Mouse (Mus musculus) cerebellum, adult 11-12 months (tissue): ENCODE results near the gene Lpp.

ENCODE experiments used
- DNase-seq: peaks from one replicate; pipeline ENCODE4 v3.0.0; 2022

Lpp gene

DNA sequence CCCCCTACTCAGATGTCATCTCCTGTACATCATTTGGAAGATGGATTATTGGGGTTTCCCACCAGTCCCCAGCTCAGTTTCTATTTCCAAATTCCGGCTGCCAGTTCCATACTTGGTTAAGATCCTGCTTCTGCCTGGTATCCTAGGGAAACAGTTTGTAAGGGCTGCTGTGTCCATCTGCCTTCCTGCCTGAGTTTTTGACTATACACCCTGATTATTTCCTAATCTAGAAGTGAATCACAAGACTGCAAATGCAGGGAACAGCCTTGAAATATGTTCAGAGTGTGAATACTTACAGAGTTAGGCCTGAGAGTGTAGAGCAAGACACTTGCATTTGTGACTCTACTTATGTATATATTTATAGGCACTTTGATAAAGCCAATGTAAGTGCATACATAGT is 429.6 kb downstream of the Lpp start:
- no peak for DNase-seq

DNA sequence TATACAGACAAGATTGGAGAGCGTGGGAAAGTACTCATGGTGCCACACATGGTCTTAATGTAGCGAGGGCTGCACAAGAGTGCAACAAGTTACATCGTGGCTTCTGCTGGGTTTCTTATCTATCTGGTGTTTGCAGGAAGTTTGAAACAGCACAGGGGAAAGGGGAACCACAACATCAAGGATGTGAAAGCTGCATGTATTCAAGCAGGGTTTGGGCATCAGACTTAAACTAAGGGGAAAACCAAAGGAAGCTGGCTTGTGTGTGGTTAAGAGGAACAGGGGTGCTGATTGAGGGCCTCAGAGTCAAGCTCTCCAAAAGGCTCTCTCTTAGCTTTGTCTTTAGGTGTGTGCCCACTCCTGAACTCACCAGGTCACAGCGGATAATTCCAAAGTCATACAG is 433.1 kb downstream of the Lpp start:
- no peak for DNase-seq

DNA sequence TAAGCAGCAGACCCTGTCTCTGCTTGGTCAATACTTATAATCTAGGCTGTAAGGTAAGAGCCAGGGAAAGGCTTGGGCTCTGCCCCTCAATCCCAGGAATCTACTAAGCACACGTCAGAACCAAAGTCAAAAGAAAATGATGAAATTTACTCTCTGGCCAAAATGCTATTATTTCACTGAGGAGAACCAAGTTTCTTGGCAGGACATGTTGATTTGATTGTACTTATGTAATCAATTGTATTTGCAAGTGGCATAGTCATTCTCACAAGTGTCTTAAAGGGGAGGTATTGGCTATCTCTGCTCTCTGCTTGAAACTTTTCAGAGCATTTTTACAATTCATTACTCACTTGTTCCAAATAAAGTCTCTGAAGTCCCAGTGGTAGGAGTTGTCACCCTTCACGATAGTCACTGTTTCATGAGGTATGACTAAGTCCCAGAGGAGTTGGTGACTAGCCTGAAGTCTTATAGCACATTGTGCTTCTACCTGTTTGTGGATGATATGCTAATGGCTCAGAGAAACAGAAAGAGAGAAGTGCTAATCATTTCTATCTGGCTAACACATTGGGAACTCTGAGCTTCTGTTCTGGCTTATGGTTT is 435.0 kb downstream of the Lpp start:
- DNase-seq, result no peak

DNA sequence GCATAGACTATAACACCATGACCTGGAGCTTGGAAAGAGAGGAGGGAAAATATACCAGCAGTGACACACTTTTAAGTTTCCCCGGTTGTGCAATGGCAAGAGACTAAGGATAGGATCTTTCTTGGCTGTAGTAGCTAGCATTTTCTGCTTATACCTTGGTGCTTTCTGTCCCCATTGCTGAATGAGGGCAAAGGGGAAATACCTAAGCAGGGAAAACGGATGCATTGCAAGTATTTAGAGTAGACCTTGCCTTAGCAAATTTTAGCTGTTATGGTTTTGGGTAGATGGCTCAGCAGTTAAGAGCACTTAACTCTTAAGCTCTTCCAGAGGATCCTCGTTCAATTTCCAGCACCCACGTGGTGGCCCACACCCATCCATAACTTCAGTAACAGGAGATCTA is 436.6 kb downstream of the Lpp start:
- no peak for DNase-seq

DNA sequence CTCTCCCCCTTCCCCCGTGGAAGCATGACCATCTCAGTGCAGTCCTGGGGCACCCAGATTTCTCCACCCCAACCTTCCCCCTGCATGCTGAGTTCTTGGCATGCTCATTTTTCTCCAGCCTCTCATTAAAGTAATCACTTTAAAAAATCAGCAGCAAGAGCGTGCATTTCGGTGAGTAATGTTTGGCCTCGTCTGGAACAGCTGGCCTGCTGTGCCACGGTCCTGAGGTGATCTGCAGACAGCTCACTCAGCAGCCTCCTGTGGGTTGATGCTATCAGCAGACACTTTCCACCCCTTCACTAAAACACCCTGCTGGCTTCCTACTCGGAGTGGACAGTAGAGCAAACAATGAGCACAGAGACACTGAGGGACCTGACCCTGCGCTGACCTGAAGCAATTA is 437.6 kb downstream of the Lpp start:
- DNase-seq, result no peak

DNA sequence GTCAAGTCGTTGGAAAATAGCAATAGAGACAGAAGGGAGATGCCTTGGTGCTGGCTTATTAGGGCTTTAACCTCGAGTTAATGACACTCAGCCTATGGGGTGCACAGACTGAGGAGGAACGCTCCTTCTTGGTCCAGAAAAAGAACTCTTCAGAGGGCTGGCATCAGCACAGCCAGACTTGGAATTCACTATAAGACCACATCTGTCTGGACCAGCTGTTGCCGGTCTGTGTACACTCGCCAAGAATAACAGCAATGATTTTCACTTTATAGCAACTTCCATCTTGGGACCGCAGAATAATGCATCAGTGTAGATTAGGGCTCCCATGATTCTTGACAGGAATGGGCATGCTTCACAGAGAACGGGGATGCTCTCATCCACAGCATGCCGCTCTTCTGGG is 439.9 kb downstream of the Lpp start:
- no peak for DNase-seq

DNA sequence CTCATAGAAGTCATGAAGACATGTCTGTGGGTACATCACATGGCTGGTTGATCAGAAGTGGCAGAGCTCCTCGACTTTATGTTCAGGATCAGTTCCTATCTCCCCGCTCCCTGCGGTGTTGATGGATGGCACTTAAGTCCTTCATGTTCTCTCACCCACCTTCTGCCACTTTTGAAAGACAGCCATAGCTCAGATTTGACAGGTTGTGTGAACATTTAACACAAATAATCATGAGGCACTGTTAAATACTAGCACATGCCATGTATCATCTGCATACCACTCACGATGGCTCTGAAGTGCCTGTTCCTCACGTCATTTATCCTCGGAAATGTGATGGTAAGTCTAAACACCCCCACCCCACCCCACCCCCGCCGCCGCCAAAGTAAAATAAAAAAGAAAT is 441.2 kb downstream of the Lpp start:
- no peak for DNase-seq

DNA sequence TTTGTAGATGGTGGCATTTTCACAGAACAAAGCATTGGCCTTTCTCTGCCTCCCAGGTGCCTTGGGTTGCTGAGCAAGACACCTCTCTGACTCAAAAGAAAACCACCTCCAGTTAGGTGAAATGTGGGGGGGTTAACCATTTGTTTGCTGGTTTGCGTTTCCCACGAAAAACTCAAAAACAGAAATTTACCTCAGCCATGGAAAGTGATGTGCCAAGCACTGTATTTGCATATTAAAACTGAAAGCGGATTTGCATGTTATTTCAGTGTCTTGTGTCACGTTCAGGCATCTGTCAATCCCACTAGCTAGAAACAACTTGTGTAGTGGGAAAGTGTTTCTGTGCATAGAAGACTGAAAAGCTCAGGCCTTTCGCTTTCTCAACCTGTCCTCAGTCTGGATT is 443.2 kb downstream of the Lpp start:
- DNase-seq, result no peak

DNA sequence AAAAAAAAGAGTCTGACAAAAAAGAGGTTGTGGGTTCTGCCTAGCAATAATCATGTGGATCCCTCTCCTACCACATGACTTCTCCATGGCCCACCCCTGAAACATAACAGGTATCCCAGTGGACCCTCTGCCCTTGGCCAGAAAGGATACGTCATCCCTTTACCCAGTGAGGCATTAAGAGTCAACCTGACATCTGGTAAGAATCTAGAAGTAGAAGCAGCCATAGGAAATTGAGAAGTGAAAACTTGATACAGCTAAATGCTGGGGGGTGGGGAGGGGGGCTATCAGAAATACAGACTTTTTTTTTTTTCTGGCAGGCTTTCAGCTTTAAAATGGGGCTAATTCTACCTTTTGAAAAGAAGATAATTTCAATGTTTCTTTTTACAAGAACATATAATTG is 445.7 kb downstream of the Lpp start:
- DNase-seq, result no peak

DNA sequence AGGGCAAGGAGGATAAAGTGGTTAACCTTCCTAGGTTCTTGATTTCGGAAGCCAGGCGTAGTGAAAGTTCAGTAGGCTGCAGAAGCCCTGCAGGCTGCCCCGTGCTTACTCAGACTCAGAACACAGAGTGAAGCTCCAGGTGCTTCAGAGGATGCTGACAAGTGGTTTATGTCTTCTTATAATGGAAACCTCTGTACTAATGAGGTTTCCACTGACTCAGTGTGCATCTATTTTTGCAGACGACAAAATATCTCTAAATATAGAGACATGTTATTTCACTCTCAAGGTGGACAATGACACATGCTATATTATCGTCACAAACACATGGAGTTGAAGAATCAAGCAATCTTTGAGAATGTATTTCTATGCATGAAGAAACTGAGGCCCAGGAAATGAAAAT is 446.8 kb downstream of the Lpp start:
- no peak for DNase-seq

DNA sequence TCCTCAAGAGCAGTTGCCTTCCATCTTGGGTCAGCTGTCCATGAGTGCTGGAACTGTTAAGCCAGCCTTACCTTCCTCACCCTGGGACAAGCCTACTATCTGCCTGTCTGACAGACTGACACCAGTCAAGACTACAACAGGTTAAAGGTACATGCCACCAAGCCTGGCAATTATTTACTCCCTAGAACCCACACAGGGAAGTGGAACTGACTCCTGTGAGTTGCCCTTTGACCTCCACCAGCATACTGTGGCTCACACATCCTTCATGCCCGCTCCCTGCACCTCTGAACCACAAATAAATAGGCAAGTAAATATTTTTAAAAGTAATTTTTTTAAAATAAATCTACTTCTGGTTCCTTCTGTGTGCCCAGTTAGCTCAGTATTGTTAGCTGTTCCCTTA is 452.8 kb downstream of the Lpp start:
- DNase-seq, result no peak

DNA sequence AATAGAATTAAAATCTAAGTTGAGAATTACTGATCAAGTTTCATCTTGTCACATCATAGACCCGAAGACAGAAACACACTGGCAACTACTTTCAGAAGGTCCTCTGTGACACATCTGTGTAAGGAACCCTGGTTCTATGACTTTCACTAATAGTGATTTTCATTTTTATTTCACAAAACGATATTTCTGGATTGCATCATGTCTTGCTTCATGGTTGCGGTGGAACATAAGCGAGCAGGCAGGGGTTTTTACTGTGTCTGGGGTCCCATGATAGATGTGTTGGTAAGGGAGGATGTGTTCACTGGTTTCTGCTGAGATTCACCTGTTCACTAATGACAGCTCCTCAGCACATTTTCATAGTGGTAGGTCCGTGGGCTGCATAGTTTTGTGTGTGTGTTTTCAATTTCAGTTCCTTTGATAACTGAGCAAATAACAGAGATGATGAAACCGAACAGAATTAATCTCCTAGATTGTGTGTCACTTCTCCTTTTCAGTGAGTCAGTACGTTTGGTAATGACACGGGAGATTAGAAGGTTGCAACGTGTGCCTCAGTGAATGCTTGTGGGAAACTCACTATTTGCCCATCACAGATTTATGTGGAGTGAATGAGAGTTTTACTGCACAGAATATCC is 466.3 kb downstream of the Lpp start:
- no peak for DNase-seq

DNA sequence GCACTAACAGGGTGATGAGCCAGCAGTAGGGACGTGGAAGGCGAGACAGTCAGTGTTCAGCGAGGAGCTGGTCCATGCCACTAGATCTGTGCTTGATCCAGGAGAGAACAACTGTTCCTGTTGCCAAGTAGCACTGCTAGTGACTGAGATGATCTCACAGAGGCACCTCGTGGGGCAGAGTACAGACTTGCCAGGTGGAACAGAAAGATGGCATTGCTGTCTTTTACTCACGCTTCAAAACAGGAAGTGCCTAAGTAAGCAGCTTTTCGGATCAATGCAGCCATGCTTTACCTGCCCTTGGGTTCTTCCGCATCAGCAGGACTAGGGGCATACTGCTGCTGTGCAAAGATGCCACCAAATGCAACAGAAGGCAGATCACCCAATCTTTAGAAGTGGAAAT is 467.1 kb downstream of the Lpp start:
- peak; percentile 42 for DNase-seq

DNA sequence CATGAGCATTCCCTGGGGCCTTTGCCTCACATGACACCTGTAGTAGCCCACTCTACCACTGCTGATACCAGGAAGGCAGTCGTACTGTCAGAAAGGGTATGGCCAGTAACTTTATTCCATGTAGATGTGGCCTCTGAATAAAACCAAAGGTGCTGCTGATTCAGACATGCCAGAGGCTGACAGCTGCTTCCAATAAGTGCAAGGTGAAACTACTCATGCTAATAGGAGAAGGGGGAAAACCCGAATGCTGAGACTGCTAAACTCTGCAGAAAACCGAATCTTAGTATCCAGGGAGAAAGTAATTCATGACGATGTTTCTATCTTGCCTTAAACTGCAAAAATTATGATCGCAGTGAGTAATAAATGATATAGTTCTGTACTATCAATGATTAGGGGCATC is 468.1 kb downstream of the Lpp start:
- no peak for DNase-seq

DNA sequence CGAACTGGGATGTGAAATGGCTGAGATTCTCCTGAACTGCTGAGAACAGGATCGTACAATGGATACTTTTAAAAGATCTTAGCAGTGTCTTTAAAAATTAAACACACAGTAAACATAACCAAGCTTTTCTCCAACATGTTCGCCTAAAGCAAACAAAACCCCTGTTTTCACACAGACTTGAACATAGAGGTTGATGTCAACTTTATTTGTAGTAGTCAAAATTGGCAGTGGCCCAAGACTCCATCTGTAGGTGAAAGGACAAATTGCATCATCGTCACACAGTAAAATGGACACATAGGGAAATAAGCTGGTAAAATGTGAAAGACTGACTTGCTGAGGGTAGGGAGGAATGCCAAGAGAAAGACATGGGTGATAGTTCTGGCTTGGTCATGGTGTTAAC is 480.9 kb downstream of the Lpp start:
- no peak for DNase-seq

DNA sequence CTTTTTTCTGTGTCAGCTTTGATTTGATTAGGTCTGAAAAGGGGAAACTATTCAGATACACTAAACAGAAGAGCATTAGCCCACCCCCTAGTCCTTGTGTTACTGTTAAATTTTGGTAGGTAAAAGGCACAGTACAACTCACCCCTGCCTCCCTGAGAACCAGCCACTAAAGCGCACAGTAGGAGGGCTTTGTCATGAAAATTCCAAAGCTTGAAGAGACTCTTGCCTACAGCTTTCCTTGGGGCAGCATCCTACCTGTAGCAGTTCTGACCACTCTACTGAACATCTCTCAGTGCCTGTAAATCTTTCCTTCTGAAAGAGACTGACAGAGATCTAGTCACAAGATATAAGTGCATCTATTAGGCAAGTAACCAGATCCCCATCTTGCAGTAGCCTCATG is 482.4 kb downstream of the Lpp start:
- no peak for DNase-seq

DNA sequence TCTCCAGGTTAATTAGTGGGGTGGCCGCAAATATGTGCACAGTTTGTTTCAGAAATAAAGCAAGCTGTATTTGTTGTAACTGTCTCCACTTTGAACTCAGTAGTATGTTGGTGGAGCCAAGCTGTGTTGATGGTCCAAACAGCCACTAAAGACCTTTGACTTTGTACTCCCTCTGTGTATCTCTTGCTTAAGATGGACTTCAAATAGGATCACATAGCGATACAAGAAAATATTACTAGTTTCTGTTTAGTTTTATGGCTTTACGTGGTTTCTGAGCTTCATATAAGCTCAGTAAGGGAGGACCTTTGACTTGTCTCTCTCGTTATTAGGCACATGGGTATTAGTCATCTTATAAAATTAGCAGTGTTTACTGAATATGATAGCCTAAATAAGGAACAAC is 485.7 kb downstream of the Lpp start:
- DNase-seq, result no peak

DNA sequence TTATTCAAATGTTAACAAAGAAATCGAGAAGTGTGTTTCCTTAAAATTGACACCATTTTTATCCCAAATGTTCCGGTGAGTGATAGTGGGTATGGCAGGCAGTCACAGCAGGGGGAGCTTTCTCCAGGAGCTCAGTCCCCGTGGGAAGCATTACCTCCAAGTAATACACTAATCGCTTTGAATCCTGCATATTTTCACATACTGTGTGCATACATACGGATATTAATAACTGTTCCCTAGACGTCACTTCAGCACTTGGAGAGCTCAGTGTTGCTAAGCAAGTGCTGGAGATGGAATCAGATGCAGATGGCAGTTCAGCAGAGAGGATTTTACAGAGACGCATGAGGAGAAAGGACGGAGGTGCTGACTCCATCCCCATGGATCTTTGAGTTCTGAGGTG is 487.4 kb downstream of the Lpp start:
- DNase-seq, result no peak

DNA sequence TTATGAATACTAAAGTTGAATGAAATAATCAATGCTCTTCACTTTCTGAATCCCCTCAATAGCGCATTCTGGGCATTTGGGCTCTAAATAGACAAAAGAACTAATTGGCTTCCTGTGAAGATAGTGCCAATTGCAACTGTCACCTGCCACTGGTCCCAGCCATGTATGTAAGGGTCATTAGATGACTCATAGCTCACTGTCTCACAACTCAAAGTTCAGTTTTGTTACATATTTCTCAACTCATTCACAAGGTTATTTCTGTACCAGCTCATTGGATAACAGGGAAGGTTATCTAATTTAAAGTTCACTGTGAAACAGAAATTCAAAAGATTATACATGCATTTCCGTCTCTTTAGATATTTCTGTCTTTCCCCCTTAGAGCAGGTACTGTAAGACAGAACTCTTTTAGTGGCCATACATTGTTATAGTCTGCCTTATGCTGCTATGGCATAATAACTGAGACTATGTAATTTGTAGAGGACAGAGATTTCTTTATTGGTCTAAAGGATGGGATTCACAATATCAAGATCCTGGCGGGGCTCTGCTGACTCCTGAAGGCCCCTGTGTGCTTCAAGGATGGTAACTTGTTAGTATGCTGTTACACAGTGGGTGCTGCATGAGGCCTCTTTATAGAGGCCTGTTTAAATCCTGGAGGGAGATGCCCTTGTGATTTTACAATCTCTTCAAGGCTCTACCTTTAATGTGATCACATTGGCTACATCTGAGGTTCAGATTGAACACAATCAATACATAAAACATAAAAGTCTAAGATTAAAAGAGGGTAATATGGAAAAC is 488.9 kb downstream of the Lpp start:
- DNase-seq, result no peak

DNA sequence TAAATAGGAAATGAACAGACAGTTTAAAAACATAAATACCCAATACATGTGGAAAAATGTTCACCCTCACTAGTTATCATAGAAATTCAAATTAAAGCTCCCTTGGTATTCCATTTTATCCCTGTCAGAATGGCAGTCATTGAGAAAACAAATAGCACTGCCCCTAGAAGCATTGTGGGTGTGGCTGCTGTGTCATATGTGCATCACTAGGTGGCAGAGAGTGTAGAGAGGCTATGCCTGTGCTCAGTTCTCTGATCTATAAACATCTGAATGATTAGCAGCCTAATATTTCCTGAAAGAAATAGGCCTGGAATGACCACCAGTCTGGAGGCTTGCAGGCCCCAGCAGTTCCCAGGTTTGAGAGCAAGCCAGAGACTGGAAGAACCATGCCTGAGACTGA is 490.7 kb downstream of the Lpp start:
- no peak for DNase-seq

DNA sequence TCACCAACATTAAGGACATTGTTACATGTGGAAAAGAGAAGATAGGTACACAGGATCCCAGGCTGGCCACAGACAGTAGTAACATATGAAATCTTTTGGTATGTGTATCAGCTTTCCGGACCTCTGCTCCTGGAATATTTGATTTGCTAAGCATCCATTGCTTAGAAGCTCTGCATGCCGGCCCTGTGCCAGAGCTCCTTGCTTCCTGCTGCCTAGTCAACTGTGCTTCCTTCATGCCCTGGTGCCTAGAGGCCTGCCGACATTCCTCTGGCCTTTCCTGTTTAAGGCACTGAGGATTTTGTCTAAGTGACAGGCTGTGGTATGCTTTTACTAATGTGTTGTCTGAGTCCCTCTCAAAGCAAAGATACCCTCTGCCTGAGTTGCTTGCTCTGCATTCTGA is 493.0 kb downstream of the Lpp start:
- DNase-seq, result peak; percentile 58

DNA sequence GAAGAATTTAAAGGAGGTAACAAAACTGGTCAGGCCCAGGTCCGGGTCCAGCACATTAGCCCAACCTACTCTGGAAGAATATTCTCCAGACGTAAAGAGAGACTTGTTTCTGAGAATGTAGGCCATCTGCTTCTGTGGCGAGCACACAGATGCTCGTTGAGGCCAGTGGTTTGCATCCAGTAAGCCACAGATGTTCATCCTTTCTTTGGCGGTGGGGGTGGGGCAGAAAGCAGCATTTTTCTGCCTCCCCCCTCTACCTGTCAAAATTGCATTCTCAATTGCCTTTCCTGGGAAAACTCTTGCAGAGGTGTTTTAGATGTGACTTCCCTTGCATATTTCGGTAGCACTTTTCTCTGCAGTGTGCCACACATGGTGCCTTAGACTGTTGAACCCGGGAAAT is 493.6 kb downstream of the Lpp start:
- no peak for DNase-seq

DNA sequence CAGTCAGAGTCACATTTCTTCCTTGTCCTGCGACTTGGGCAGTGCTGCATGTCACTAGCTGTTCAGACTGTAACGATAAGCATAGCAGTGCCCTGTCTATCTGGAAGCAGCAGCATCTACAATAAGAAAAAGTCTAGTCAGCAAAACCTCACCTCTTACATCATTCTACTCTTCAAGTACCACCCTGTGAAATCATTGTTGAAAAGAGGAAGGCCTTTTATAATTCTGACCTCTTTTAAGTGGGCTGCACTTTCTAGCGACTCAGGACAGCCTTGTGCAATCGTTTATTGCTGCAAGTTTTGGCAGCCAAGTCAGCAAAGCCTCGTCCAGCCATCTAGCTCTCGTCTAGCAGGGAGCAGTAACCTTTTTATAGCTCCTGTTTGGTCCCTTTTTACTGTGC is 498.1 kb downstream of the Lpp start:
- DNase-seq, result no peak

DNA sequence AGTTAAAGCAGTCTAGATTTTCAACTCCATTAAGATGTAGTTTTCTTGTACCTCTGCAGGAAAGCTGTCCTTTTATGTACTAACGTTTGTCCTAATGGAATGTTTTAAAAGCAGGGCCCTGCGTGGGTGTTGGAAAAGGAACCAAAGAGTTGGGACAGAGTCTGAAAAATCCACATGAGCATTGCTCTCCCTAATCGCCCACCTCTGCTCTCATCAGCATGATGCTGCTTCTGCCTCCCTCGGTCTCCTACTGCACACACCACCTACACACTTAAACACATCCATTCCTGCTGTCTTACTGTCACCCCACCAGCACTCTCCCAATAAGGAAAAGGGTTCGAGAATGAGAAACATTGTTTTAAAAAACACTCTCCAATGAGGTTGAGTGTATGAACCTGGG is 501.9 kb downstream of the Lpp start:
- no peak for DNase-seq

DNA sequence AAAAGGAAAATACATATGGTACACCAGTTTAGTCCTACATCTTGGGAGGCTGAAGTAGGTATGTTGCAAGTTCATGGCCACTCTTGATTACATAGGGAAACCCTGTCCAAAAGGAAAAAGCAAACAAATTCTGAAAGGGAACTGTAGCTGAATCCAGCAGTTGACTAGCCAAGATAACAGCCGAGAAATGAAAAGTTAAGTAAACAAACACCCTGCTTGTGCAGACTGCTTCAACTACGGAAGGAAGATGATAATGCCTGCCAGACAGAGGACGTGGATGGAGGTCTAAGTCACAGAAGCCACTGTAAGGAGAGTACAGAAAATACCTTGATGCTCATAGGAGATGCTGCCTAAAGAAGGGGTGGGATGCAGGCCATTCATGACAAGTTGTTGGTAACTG is 504.3 kb downstream of the Lpp start:
- no peak for DNase-seq
